14 mouse cellular contexts compared by ENCODE assay signal in the genomic region with DNA sequence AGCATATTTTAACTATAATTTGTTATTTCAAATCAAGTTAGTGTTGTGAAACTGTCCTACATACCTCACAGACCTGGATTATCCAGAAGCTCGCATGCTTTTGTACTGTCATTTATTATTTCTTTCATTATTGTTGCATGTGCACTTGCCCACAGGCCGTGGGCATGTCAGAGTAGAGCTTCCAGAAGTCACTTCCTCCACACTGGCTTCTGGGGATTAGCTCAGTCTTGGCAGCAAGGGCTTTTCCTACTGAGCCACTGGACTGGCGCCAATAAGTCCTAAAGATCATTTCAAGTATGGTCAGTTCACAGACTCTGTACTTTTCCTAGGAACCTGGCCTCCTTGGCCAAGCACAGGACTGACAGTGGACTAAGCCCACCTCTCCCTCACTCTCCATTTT. TPM values are rescaled to one million over a fixed set of nuclear protein-coding genes. Genes with fewer than 3 reads are reported as not detected.
DNase-seq lines count a peak whose midpoint lies in the region; ATAC-seq lines count a peak whose summit lies in the region.
"Had no signal": no experiment of that assay in that cellular context is flagged by ENCODE, and none has a peak within 500 bp of the region (broad histone marks: within the 10 kb centered on the region; RNA-seq: fewer than 3 reads in every experiment).

No protein-coding gene starts in this region.

- no peak overlapping the region for H3K27ac ChIP-seq in hindbrain, embryonic 14.5 days
- no peak overlapping the region for H3K27ac ChIP-seq in hindbrain, embryonic 16.5 days (ENCODE audit: low read depth, low read length)
- H3K27ac ChIP-seq in embryonic facial prominence, embryonic 10.5 days (replicated peaks), result no peak overlapping the region
- H3K27ac ChIP-seq: forebrain, embryonic 10.5 days; gastrocnemius, adult 2 months had no signal

- no peak overlapping the region for H3K4me3 ChIP-seq in hindbrain, embryonic 14.5 days (replicated peaks; ENCODE audit: low read length)
- H3K4me3 ChIP-seq in hindbrain, embryonic 16.5 days (ENCODE audit: low read length), result no peak overlapping the region
- no peak overlapping the region for H3K4me3 ChIP-seq in embryonic facial prominence, embryonic 10.5 days
- H3K4me3 ChIP-seq: forebrain, embryonic 10.5 days; gastrocnemius, adult 2 months had no signal

- H3K9me3 ChIP-seq in hindbrain, embryonic 14.5 days (ENCODE audit: control insufficient read depth, low read length), result no peaks in the 10 kb centered on the region
- no peaks in the 10 kb centered on the region for H3K9me3 ChIP-seq in hindbrain, embryonic 16.5 days (ENCODE audit: control insufficient read depth, low read length)
- no peaks in the 10 kb centered on the region for H3K9me3 ChIP-seq in embryonic facial prominence, embryonic 10.5 days
- H3K9me3 ChIP-seq: forebrain, embryonic 10.5 days; G1E had no signal

- ATAC-seq in hindbrain, embryonic 14.5 days (ENCODE audit: low FRiP score), result no peak
- ATAC-seq in hindbrain, embryonic 16.5 days, result no peak
- ATAC-seq: intestine, embryonic 16.5 days; liver, postnatal 0 days had no signal

- H3K4me1 ChIP-seq in hindbrain, embryonic 14.5 days (replicated peaks; ENCODE audit: control insufficient read depth, insufficient read depth, low read length), result no peaks in the 10 kb centered on the region
- H3K4me1 ChIP-seq in hindbrain, embryonic 16.5 days (ENCODE audit: control insufficient read depth, insufficient read depth, low read depth, low read length), result no peaks in the 10 kb centered on the region
- no peaks in the 10 kb centered on the region for H3K4me1 ChIP-seq in embryonic facial prominence, embryonic 10.5 days
- H3K4me1 ChIP-seq: forebrain, embryonic 10.5 days had no signal

- H3K36me3 ChIP-seq in hindbrain, embryonic 14.5 days (replicated peaks; ENCODE audit: control insufficient read depth, insufficient read depth), result no peaks in the 10 kb centered on the region
- no peaks in the 10 kb centered on the region for H3K36me3 ChIP-seq in hindbrain, embryonic 16.5 days (ENCODE audit: control insufficient read depth, insufficient read depth, low read length)
- H3K36me3 ChIP-seq in embryonic facial prominence, embryonic 10.5 days (replicated peaks), result no peaks in the 10 kb centered on the region
- H3K36me3 ChIP-seq: forebrain, embryonic 10.5 days; G1E had no signal

- peak; percentile 54 for DNase-seq in adrenal gland, postnatal 10 days
- no peak for DNase-seq in adrenal gland, postnatal 4 days (ENCODE audit: low spot score in 2 of 2)
- DNase-seq in hindbrain, embryonic 14.5 days (ENCODE audit: low spot score), result peak; percentile 36
- DNase-seq in NIH3T3 (ENCODE audit: low read depth), result peak; percentile 66
- peak; percentile 71 to 73 for DNase-seq in kidney, postnatal 36 days
- DNase-seq in embryonic facial prominence, embryonic 10.5 days (ENCODE audit: low spot score), result no peak
- no peak for DNase-seq in retina, postnatal 1 day
- DNase-seq: gastrocnemius, adult 2 months; liver, postnatal 0 days; right cerebral cortex, postnatal 4 days had no signal

- H3K27me3 ChIP-seq in hindbrain, embryonic 14.5 days (ENCODE audit: control insufficient read depth, insufficient read depth, low read length), result no peaks in the 10 kb centered on the region
- no peaks in the 10 kb centered on the region for H3K27me3 ChIP-seq in hindbrain, embryonic 16.5 days (replicated peaks; ENCODE audit: control insufficient read depth, insufficient read depth, low read length)
- H3K27me3 ChIP-seq in embryonic facial prominence, embryonic 10.5 days (replicated peaks; ENCODE audit: low read depth, poor library complexity, severe bottlenecking), result no peaks in the 10 kb centered on the region

- WGBS in hindbrain, embryonic 14.5 days, result 76% methylated on average over 3 of the region's 3 CpGs
- 71% methylated on average over 3 of the region's 3 CpGs for WGBS in hindbrain, embryonic 16.5 days
- 79% methylated on average over 3 of the region's 3 CpGs for WGBS in embryonic facial prominence, embryonic 10.5 days

- no peak overlapping the region for H3K4me2 ChIP-seq in hindbrain, embryonic 14.5 days (replicated peaks)
- no peak overlapping the region for H3K4me2 ChIP-seq in hindbrain, embryonic 16.5 days (ENCODE audit: low read length)

- no peak overlapping the region for H3K9ac ChIP-seq in hindbrain, embryonic 14.5 days
- H3K9ac ChIP-seq in hindbrain, embryonic 16.5 days (ENCODE audit: low read depth, low read length), result no peak overlapping the region
- H3K9ac ChIP-seq: liver, postnatal 0 days had no signal

RNA-seq across cellular contexts. Expression of a gene that starts 25.1 kb away (rescaled TPM):
- 10 to 100 TPM; 44.1 to 45.6 TPM for total RNA-seq in adrenal gland, postnatal 10 days (2021)
- 10 to 100 TPM; 51.1 to 51.8 TPM for total RNA-seq in adrenal gland, postnatal 4 days (2021)
- 12.4 and 14.9 TPM in 2 replicates for polyA plus RNA-seq in hindbrain, embryonic 14.5 days (2014; fragmentation: Nextera tagmentation; extraction: Ambion mirVana)
- polyA plus RNA-seq in hindbrain, embryonic 16.5 days (2015; fragmentation: Nextera tagmentation; extraction: Ambion mirVana), result 10.9 and 12.3 TPM in 2 replicates
- 23.1 and 23.9 TPM in 2 replicates for polyA plus RNA-seq in embryonic facial prominence, embryonic 10.5 days (2016; fragmentation: Nextera tagmentation; extraction: Ambion mirVana)

Comparison
In these comparisons a context has a peak if more than half of its experiments do, and no peak if none do; other contexts are left out.
1. DNase-seq: peak in adrenal gland, postnatal 10 days (single experiment), hindbrain, embryonic 14.5 days (single experiment), NIH3T3 (single experiment) and kidney, postnatal 36 days (2 of 2); none in adrenal gland, postnatal 4 days (0 of 2), embryonic facial prominence, embryonic 10.5 days (single experiment) and retina, postnatal 1 day (single experiment).